Mouse (Mus musculus) midbrain, embryonic 16.5 days (tissue): ENCODE measurements around the gene Hibadh. TPM values are rescaled to one million over a fixed set of nuclear protein-coding genes. Genes with fewer than 3 reads are reported as not detected.

Source experiments
- ATAC-seq: fragments of 200-750 bp; cut with Nextera tagmentation; 2 replicates; pipeline ENCODE4 v1.8.0; 2017; ENCODE audit warnings: moderate TSS enrichment
- H3K27ac ChIP-seq: fragments of 300-500 bp; sonication (generic); 2 replicates; pipeline ENCODE4 v1.5.1; 2014; ENCODE audit warnings: mild to moderate bottlenecking, low read length, mixed read lengths
- H3K27me3 ChIP-seq: fragments of 300-500 bp; sonication (generic); 2 replicates; pipeline ENCODE4 v1.6.1; 2014; ENCODE audit warnings: low read depth, low read length, mixed read lengths; ENCODE audit not compliant: control insufficient read depth, insufficient read depth
- H3K36me3 ChIP-seq: fragments of 300-500 bp; sonication (generic); 2 replicates; pipeline ENCODE4 v1.6.1; 2014; ENCODE audit warnings: mild to moderate bottlenecking, low read length, moderate library complexity, mixed read lengths; ENCODE audit not compliant: control insufficient read depth, insufficient read depth
- H3K4me1 ChIP-seq: fragments of 300-500 bp; sonication (generic); 2 replicates; pipeline ENCODE4 v1.6.1; 2014; ENCODE audit warnings: mild to moderate bottlenecking, low read length, mixed read lengths; ENCODE audit not compliant: control insufficient read depth, insufficient read depth
- H3K4me2 ChIP-seq: fragments of 300-500 bp; sonication (generic); 2 replicates; pipeline ENCODE4 v1.6.1; 2014; ENCODE audit warnings: mild to moderate bottlenecking, low read length, mixed read lengths
- H3K4me3 ChIP-seq: fragments of 300-500 bp; sonication (generic); 2 replicates; pipeline ENCODE4 v1.5.1; 2014; ENCODE audit warnings: low read depth, mild to moderate bottlenecking, low read length, moderate library complexity, mixed read lengths
- H3K9ac ChIP-seq: fragments of 300-500 bp; sonication (generic); 2 replicates; pipeline ENCODE4 v1.6.1; 2014; ENCODE audit warnings: low read depth, low read length, mixed read lengths
- H3K9me3 ChIP-seq: fragments of 300-500 bp; sonication (generic); replicated peaks from 2 replicates; pipeline ENCODE4 v1.6.1; 2014; ENCODE audit warnings: mild to moderate bottlenecking, low read length, mixed read lengths; ENCODE audit not compliant: control insufficient read depth, poor library complexity, severe bottlenecking
- WGBS: fragments of 180-500 bp; shearing (Covaris S2); extraction: QIAGEN DNeasy Blood & Tissue Kit; methylation state at CpG from one replicate; pipeline ENCODE4 v1.1.7; 2014; 5-methylcytosine and 5-hydroxymethylcytosine counted together
- polyA plus RNA-seq: library from polyadenylated mRNA; unstranded; fragments of >200 nt; fragmentation: Nextera tagmentation; extraction: Ambion mirVana; gene quantifications from 2 replicates; pipeline ENCODE4 v1.2.1, GENCODE M21; 2015

The Hibadh gene
- polyA plus RNA-seq, 1 experiment from 2014 or later, result 64.7 TPM

DNA sequence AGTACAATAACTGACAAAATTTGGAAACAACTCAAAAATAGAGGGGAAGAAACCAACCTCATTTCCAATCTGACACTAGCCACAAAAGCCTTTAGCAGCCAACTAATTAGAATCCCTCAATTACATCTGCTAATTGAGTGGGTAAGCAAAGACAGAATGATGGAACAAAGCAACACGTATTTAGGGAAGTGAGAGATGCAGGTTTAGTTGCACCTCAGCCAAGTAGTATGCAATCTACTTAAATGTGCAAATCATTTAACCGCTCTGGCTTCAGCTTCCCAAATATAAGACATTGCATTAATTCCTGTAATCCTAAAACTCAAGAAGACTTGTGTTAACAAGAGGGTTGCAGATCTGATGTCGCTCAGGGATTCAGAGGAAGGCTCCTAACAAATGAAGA, 16.4 kb downstream of the Hibadh start:
- no peak overlapping the region for H3K4me3 ChIP-seq
- no peaks in the 10 kb centered on the region for H3K36me3 ChIP-seq
- ATAC-seq, result no peak
- H3K27me3 ChIP-seq, result no peaks in the 10 kb centered on the region
- 96% methylated on average over 3 of the region's 3 CpGs for WGBS
- no peak overlapping the region for H3K9ac ChIP-seq
- H3K27ac ChIP-seq, result no peak overlapping the region
- H3K4me1 ChIP-seq, result no peaks in the 10 kb centered on the region
- no peak overlapping the region for H3K4me2 ChIP-seq
- H3K9me3 ChIP-seq, result no peaks in the 10 kb centered on the region

DNA sequence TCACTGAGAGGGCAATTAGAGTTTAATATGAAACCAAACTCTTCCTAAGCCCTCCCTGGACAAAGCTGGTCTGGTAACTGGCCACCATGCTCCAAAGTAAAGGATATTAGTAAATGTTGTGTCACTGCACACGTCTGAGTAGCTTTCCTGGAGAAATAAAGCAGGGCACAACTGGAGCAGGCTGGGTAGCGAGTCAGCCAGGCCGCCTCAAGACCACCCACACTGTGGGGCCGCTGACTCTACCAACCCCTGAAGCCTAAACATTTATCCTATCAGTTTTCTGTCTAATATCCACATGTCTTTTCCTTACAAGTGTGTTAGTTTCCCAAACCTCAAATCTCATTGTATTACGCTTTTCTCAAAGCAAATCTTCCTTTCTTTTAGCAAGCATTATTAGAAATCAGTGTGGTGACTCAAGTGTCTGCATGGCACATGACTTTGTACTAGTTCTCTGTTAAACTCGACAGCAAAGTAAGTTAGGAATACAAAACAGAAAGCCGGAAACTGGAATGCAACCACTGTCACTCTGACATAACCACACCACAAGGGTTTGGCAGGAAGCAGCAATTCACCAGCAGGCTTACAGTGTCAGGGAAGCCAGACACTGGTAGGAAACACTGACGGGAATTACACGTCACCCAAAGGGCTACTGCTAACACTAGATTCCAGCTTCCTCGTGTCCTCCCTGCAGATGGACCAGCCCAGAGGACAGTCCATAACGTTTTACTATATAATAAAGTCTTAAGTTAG, 18.3 kb downstream of the Hibadh start:
- no peaks in the 10 kb centered on the region for H3K27me3 ChIP-seq
- H3K4me1 ChIP-seq, result no peaks in the 10 kb centered on the region
- no peaks in the 10 kb centered on the region for H3K9me3 ChIP-seq
- no peak overlapping the region for H3K9ac ChIP-seq
- WGBS, result 80% methylated on average over 11 of the region's 11 CpGs
- ATAC-seq, result no peak
- no peak overlapping the region for H3K4me2 ChIP-seq
- H3K36me3 ChIP-seq, result no peaks in the 10 kb centered on the region
- H3K4me3 ChIP-seq, result no peak overlapping the region
- H3K27ac ChIP-seq, result no peak overlapping the region

DNA sequence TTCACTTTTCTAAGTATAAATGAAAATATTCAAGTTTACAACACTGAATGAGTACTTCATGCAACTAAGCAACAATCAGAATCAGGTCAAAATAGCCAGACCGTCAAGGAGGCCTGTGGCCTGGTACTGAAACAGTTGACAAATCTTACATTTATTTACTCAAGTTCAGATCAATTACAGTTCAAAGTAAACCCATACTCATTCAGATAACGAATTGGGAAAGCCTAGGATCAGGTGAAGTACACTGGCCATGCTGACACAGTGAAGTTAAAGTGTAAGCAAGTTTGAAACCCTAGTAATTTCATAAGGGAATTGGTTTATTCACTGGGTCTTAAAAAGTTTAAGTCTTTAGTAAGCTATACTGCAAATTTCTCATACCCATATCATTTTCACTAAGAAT, 20.1 kb downstream of the Hibadh start:
- Histone ChIP-seq H3K4me3 (no peak overlapping the region), H3K36me3 (no peaks in the 10 kb centered on the region), H3K4me1 (no peaks in the 10 kb centered on the region), H3K9ac (no peak overlapping the region), H3K27ac (no peak overlapping the region), H3K4me2 (no peak overlapping the region), H3K27me3 (no peaks in the 10 kb centered on the region), H3K9me3 (no peaks in the 10 kb centered on the region)
- no peak for ATAC-seq
- WGBS, result 86% methylated on average over 2 of the region's 2 CpGs

DNA sequence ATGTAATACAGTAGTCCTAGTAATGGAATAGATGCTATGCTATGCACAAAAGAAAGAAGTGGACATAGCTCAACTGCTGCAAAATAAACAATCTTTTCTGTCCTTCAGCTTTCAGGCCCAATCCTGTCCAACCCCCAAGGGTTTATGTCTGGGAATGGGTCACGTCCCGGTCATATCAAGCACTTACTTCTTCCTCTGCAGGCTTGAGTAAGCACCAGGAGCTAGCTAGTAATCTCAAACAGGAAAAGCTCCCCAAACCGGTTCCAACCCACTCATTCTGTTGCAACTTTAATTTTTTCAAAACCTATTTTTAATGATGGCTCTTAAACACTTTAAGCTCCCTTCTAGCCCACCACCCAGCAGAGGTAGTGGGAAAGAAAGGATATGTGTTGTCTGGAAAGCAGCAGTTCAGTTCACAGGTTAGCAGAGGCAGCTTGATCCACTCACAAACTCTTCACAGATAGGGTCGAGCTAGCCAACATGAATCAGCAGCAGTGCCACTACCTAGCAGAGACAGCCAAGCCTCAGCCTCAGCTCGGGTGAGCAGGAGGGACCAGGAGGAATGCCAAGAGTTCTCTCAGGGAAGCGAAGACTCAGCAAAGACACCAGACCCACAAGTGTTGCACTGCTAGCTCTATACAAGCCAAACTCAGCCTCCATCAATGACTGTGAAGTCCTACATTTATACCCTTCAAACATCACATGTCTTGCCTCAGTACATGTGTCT, 30.4 kb downstream of the Hibadh start:
- Histone ChIP-seq H3K4me2 (no peak overlapping the region), H3K4me3 (no peak overlapping the region), H3K4me1 (no peaks in the 10 kb centered on the region), H3K27ac (no peak overlapping the region), H3K36me3 (no peaks in the 10 kb centered on the region), H3K27me3 (no peaks in the 10 kb centered on the region), H3K9me3 (no peaks in the 10 kb centered on the region), H3K9ac (no peak overlapping the region)
- WGBS, result 97% methylated on average over 6 of the region's 6 CpGs
- no peak for ATAC-seq

DNA sequence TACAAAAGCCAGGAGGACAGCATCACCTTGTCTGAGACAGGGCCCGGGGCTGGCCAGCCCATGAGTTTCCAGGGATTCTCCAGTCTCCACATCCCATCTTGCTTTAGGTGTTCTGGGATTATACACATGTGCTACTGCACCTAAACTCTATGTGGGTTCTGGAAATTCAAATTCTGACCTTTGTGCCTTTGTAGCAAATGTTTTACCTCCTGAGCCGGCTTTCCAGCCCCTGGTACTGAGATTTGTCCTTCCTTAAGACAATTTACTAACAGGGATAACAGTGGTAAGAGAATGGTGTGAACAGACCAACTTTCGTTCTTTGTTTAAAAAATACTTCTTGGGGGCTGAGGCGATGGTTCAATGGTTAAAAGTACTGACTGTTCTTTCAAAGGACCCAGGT, 32.1 kb downstream of the Hibadh start:
- no peak overlapping the region for H3K4me3 ChIP-seq
- ATAC-seq, result no peak
- H3K9me3 ChIP-seq, result no peaks in the 10 kb centered on the region
- H3K27ac ChIP-seq, result no peak overlapping the region
- no peak overlapping the region for H3K9ac ChIP-seq
- no peaks in the 10 kb centered on the region for H3K36me3 ChIP-seq
- H3K27me3 ChIP-seq, result no peaks in the 10 kb centered on the region
- no peak overlapping the region for H3K4me2 ChIP-seq
- WGBS, result 95% methylated on average over 4 of the region's 4 CpGs
- H3K4me1 ChIP-seq, result no peaks in the 10 kb centered on the region

DNA sequence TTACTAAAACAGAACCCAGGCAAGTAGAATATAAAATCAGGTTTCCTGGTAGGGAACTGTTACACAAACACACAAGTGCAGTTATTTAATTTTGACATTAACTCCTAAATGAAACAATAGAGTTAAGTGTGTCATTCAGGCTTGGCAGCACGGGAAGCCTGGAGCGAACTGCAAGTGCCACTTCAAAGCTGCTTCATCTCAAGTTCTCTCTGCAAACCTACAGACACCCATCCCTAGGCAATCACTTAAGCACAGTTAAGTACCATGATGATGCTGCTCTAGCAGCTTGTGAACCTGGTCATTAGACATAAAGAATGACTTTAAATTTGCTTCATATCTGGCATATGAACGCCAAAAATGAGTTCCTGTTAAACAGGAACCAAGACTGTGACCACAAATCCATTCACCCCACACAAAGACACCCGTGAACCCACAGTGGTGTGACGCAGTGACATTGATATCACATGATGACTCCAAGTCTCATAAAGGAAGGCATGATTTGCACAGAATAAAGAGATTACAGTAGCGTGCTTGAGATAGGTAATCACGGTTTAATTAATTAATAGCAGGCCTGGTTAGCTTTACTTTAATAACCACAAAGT, 33.3 kb downstream of the Hibadh start:
- no peak overlapping the region for H3K27ac ChIP-seq
- no peak overlapping the region for H3K4me2 ChIP-seq
- no peaks in the 10 kb centered on the region for H3K36me3 ChIP-seq
- H3K9ac ChIP-seq, result no peak overlapping the region
- H3K27me3 ChIP-seq, result no peaks in the 10 kb centered on the region
- H3K4me1 ChIP-seq, result no peaks in the 10 kb centered on the region
- H3K4me3 ChIP-seq, result no peak overlapping the region
- ATAC-seq, result no peak
- no peaks in the 10 kb centered on the region for H3K9me3 ChIP-seq
- WGBS, result 87% methylated on average over 7 of the region's 7 CpGs

DNA sequence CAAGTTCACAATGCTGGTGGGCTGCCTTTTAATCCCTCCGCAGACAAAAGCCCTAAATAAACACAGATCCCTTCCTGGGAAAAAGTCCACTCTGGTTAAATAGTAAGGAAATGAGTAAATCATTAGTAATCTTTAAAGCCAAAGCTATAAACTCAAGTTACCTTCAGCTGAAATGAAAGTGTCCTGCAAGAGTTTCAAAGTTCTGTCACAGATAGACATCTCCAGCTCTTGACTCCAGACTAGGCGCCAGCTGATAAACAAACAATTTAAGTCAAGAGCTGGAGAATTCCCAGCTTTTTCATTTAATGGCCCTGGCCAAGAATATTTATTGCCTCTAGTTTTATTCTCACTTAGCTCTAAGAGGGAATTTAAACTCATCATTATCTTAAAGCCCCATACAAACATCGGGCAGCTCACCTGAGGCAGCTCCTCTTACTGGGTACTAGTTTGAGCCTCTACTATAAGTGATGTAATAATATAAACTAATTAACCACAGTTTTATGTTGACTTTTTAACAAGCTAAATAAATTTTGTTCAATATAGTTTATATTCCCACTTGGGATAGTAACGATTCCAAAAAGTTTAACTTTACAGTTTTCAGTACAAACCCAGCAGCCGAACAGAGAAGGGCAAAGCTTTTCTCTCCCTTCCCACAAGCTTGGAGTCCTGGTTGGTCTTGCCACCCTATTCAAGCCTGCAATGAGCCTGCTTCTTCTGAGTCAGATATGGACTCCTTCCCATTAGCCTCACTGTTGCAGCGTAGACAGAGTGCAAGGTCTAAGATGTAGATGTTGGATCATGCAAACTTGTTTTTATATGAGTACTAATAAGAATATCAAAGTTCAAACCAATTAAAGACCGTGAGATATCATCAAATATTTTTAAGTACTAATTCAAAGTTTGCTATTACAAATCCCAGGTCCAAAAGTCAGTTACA, 38.2 kb downstream of the Hibadh start:
- no peak overlapping the region for H3K9ac ChIP-seq
- H3K36me3 ChIP-seq, result no peaks in the 10 kb centered on the region
- no peaks in the 10 kb centered on the region for H3K9me3 ChIP-seq
- no peaks in the 10 kb centered on the region for H3K4me1 ChIP-seq
- 89% methylated on average over 7 of the region's 7 CpGs for WGBS
- no peak overlapping the region for H3K4me3 ChIP-seq
- no peak overlapping the region for H3K27ac ChIP-seq
- no peak overlapping the region for H3K4me2 ChIP-seq
- ATAC-seq, result no peak
- no peaks in the 10 kb centered on the region for H3K27me3 ChIP-seq

DNA sequence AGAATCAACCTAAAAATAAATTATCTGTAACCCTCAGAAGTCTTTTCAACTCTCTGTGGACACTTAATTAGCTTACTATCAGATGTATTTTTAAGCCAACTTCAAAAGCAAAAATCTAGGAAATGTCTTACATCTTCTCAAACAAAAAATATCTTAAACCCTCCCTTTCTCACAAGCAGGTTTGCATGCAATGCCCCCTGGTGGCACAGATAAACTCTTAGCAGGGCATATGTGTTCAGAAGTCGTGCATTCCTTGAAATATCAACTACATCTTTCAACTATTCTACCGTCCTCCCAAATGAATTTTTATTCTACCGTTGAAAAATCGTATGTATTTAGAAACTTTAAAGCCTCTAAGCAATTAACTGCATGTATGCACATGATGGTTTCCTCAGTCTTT, 39.1 kb downstream of the Hibadh start:
- H3K27ac ChIP-seq, result no peak overlapping the region
- no peak overlapping the region for H3K4me2 ChIP-seq
- no peaks in the 10 kb centered on the region for H3K9me3 ChIP-seq
- ATAC-seq, result no peak
- 61% methylated on average over 4 of the region's 4 CpGs for WGBS
- no peak overlapping the region for H3K9ac ChIP-seq
- H3K27me3 ChIP-seq, result no peaks in the 10 kb centered on the region
- no peaks in the 10 kb centered on the region for H3K4me1 ChIP-seq
- no peaks in the 10 kb centered on the region for H3K36me3 ChIP-seq
- no peak overlapping the region for H3K4me3 ChIP-seq
